Mouse (Mus musculus) heart, embryonic 16.5 days (tissue): ENCODE measurements around the gene Ap3b1. TPM values are rescaled to one million over a fixed set of nuclear protein-coding genes. Genes with fewer than 3 reads are reported as not detected.

Source experiments
- ATAC-seq: fragments of 200-750 bp; cut with Nextera tagmentation; replicated peaks from 2 replicates; pipeline ENCODE4 v1.8.0; 2017; ENCODE audit warnings: moderate number of reproducible peaks; ENCODE audit not compliant: insufficient read depth, low FRiP score; ENCODE audit errors: extremely low read depth
- H3K27ac ChIP-seq: fragments of 300-500 bp; sonication (generic); 2 replicates; pipeline ENCODE4 v1.5.1; 2014; ENCODE audit warnings: mild to moderate bottlenecking, low read length, control low read depth, moderate library complexity
- H3K27me3 ChIP-seq: fragments of 300-500 bp; sonication (generic); 2 replicates; pipeline ENCODE4 v1.6.1; 2014; ENCODE audit warnings: low read length, mixed read lengths; ENCODE audit not compliant: control insufficient read depth, insufficient read depth
- H3K36me3 ChIP-seq: fragments of 300-500 bp; sonication (generic); 2 replicates; pipeline ENCODE4 v1.6.1; 2014; ENCODE audit not compliant: control insufficient read depth, insufficient read depth
- H3K4me1 ChIP-seq: fragments of 300-500 bp; sonication (generic); 2 replicates; pipeline ENCODE4 v1.6.1; 2014; ENCODE audit warnings: low read length, mixed read lengths; ENCODE audit not compliant: control insufficient read depth, insufficient read depth
- H3K4me2 ChIP-seq: fragments of 300-500 bp; sonication (generic); 2 replicates; pipeline ENCODE4 v1.6.1; 2014; ENCODE audit warnings: low read depth, mild to moderate bottlenecking, control low read depth, low read length
- H3K4me3 ChIP-seq: fragments of 300-500 bp; sonication (generic); 2 replicates; pipeline ENCODE4 v1.5.1; 2014; ENCODE audit warnings: mild to moderate bottlenecking, control low read depth, low read length
- H3K9ac ChIP-seq: fragments of 300-500 bp; sonication (generic); 2 replicates; pipeline ENCODE4 v1.6.1; 2014; ENCODE audit warnings: low read length, control low read depth
- H3K9me3 ChIP-seq: fragments of 300-500 bp; sonication (generic); replicated peaks from 2 replicates; pipeline ENCODE4 v1.6.1; 2016; ENCODE audit warnings: low read length; ENCODE audit not compliant: control insufficient read depth
- WGBS: fragments of 180-500 bp; shearing (Covaris S2); extraction: QIAGEN DNeasy Blood & Tissue Kit; methylation state at CpG from one replicate; pipeline ENCODE4 v1.1.7; 2014; 5-methylcytosine and 5-hydroxymethylcytosine counted together
- polyA plus RNA-seq: library from polyadenylated mRNA; unstranded; fragments of >200 nt; fragmentation: Nextera tagmentation; extraction: Ambion mirVana; gene quantifications from 2 replicates; pipeline ENCODE4 v1.2.1, GENCODE M21; 2015

The Ap3b1 gene
- polyA plus RNA-seq, 1 experiment from 2014 or later = 33.3 TPM

GRCm38 (mm10) chr13:94524669-94525238 is 166.0 kb downstream of the Ap3b1 start:
- peak; percentile 49 for ATAC-seq
- Histone ChIP-seq H3K27ac (peak overlapping the region; percentile 19; the same call in 1 of the 2 replicates), H3K27me3 (no peaks in the 10 kb centered on the region), H3K36me3 (peaks cover 13% of the 10 kb centered on the region; the same call in 1 of the 2 replicates), H3K4me3 (no peak overlapping the region), H3K4me2 (no peak overlapping the region), H3K9ac (no peak overlapping the region), H3K4me1 (peaks cover 5% of the 10 kb centered on the region), H3K9me3 (no peaks in the 10 kb centered on the region)
- 35% methylated on average over 7 of the region's 7 CpGs for WGBS

- Histone ChIP-seq H3K9me3 (no peaks in the 10 kb centered on the region), H3K27ac (no peak overlapping the region), H3K36me3 (peaks cover 16% of the 10 kb centered on the region; the same call in 1 of the 2 replicates), H3K4me2 (no peak overlapping the region), H3K9ac (no peak overlapping the region), H3K4me1 (peaks cover 3% of the 10 kb centered on the region; the same call in 1 of the 2 replicates), H3K27me3 (no peaks in the 10 kb centered on the region), H3K4me3 (no peak overlapping the region)
- ATAC-seq = no peak
- 91% methylated on average over 5 of the region's 5 CpGs for WGBS
These were observed 170.4 kb downstream of the Ap3b1 start for GRCm38 (mm10) chr13:94529138-94529537.

GRCm38 (mm10) chr13:94533516-94533915 is 174.8 kb downstream of the Ap3b1 start:
- Histone ChIP-seq H3K4me1 (no peaks in the 10 kb centered on the region), H3K4me2 (no peak overlapping the region), H3K9me3 (no peaks in the 10 kb centered on the region), H3K4me3 (no peak overlapping the region), H3K36me3 (peaks cover 11% of the 10 kb centered on the region; the same call in 1 of the 2 replicates), H3K27ac (no peak overlapping the region), H3K27me3 (no peaks in the 10 kb centered on the region), H3K9ac (no peak overlapping the region)
- ATAC-seq = no peak
- 94% methylated on average over 8 of the region's 8 CpGs for WGBS

GRCm38 (mm10) chr13:94537336-94537735 is 178.6 kb downstream of the Ap3b1 start:
- Histone ChIP-seq H3K27me3 (no peaks in the 10 kb centered on the region), H3K9ac (no peak overlapping the region), H3K9me3 (no peaks in the 10 kb centered on the region), H3K27ac (no peak overlapping the region), H3K4me1 (no peaks in the 10 kb centered on the region), H3K4me3 (no peak overlapping the region), H3K36me3 (no peaks in the 10 kb centered on the region), H3K4me2 (no peak overlapping the region)
- 67% methylated on average over 4 of the region's 4 CpGs for WGBS
- no peak for ATAC-seq

GRCm38 (mm10) chr13:94539851-94540646 is 181.3 kb downstream of the Ap3b1 start:
- no peaks in the 10 kb centered on the region for H3K27me3 ChIP-seq
- no peak overlapping the region for H3K27ac ChIP-seq
- H3K36me3 ChIP-seq = peaks cover 5% of the 10 kb centered on the region; the same call in 1 of the 2 replicates
- no peaks in the 10 kb centered on the region for H3K9me3 ChIP-seq
- ATAC-seq = no peak
- H3K4me3 ChIP-seq = no peak overlapping the region
- 88% methylated on average over 10 of the region's 10 CpGs for WGBS
- no peak overlapping the region for H3K9ac ChIP-seq
- no peak overlapping the region for H3K4me2 ChIP-seq
- H3K4me1 ChIP-seq = no peaks in the 10 kb centered on the region

- 81% methylated on average over 7 of the region's 7 CpGs for WGBS
- no peak overlapping the region for H3K9ac ChIP-seq
These were observed 183.3 kb downstream of the Ap3b1 start for GRCm38 (mm10) chr13:94542061-94542460.

GRCm38 (mm10) chr13:94544211-94544610 is 185.5 kb downstream of the Ap3b1 start:
- H3K27ac ChIP-seq = no peak overlapping the region
- H3K4me1 ChIP-seq = no peaks in the 10 kb centered on the region
- no peak overlapping the region for H3K4me3 ChIP-seq
- ATAC-seq = no peak
- 85% methylated on average over 12 of the region's 12 CpGs for WGBS
- H3K27me3 ChIP-seq = no peaks in the 10 kb centered on the region
- peaks cover 8% of the 10 kb centered on the region; the same call in 1 of the 2 replicates for H3K36me3 ChIP-seq
- H3K9me3 ChIP-seq = no peaks in the 10 kb centered on the region
- H3K4me2 ChIP-seq = no peak overlapping the region
- H3K9ac ChIP-seq = no peak overlapping the region

More at GRCm38 (mm10) chr13:94542061-94542460, 183.3 kb downstream of the Ap3b1 start:
- Histone ChIP-seq H3K4me3 (no peak overlapping the region), H3K4me2 (no peak overlapping the region), H3K27me3 (no peaks in the 10 kb centered on the region), H3K36me3 (peaks cover 5% of the 10 kb centered on the region; the same call in 1 of the 2 replicates), H3K4me1 (no peaks in the 10 kb centered on the region), H3K27ac (no peak overlapping the region), H3K9me3 (no peaks in the 10 kb centered on the region)
- no peak for ATAC-seq

- Histone ChIP-seq H3K9me3 (no peaks in the 10 kb centered on the region), H3K4me2 (no peak overlapping the region), H3K4me1 (no peaks in the 10 kb centered on the region), H3K27me3 (no peaks in the 10 kb centered on the region), H3K9ac (no peak overlapping the region), H3K4me3 (no peak overlapping the region), H3K27ac (no peak overlapping the region), H3K36me3 (peaks cover 8% of the 10 kb centered on the region; the same call in 1 of the 2 replicates)
- ATAC-seq = no peak
- 88% methylated on average over 4 of the region's 4 CpGs for WGBS
These were observed 187.0 kb downstream of the Ap3b1 start for GRCm38 (mm10) chr13:94545739-94546138.

- Histone ChIP-seq H3K27ac (no peak overlapping the region), H3K9ac (no peak overlapping the region), H3K9me3 (no peaks in the 10 kb centered on the region), H3K4me1 (no peaks in the 10 kb centered on the region), H3K4me3 (no peak overlapping the region), H3K36me3 (peaks cover 8% of the 10 kb centered on the region; the same call in 1 of the 2 replicates), H3K4me2 (no peak overlapping the region), H3K27me3 (no peaks in the 10 kb centered on the region)
- WGBS = 83% methylated on average over 11 of the region's 11 CpGs
- no peak for ATAC-seq
These were observed 187.5 kb downstream of the Ap3b1 start for GRCm38 (mm10) chr13:94546246-94546645.
